Mouse (Mus musculus) gastrocnemius, postnatal 10 days (tissue): ENCODE measurements around the gene Coq8b. TPM values are rescaled to one million over a fixed set of nuclear protein-coding genes. Genes with fewer than 3 reads are reported as not detected.
"Not testable (repeated sequence)": the region's sequence is repeated elsewhere in the genome, so short reads cannot be mapped to it uniquely, and the experiment has no call there.

Experiments used
- DNase-seq: peaks from one replicate; pipeline ENCODE4 v3.0.0; 2021; ENCODE audit warnings: mixed read lengths
- total RNA-seq, 2 experiments: library from RNA; stranded (reverse); gene quantifications; 2 replicates each; pipeline ENCODE4 v1.2.3; 2021

Coq8b gene
- total RNA-seq, 2 experiments from 2014 or later: 4.2 to 6.4 TPM

GRCm38 (mm10) chr7:27228865-27229264 is 4.0 kb upstream of the Coq8b start:
- no peak for DNase-seq

GRCm38 (mm10) chr7:27230781-27231180 is 2.0 kb upstream of the Coq8b start:
- no peak for DNase-seq

- no peak for DNase-seq
These were observed 1.0 kb upstream of the Coq8b start for GRCm38 (mm10) chr7:27231693-27232331.

- no peak for DNase-seq
These were observed 477 bp downstream of the Coq8b start for GRCm38 (mm10) chr7:27233300-27233699.

GRCm38 (mm10) chr7:27235726-27236125 is 2.9 kb downstream of the Coq8b start:
- DNase-seq: no peak

- DNase-seq: no peak
These were observed 4.7 kb downstream of the Coq8b start for GRCm38 (mm10) chr7:27237527-27237926.

GRCm38 (mm10) chr7:27238568-27238967 is 5.7 kb downstream of the Coq8b start:
- DNase-seq: no peak

- no peak for DNase-seq
These were observed 10.4 kb downstream of the Coq8b start for GRCm38 (mm10) chr7:27243211-27243610.

GRCm38 (mm10) chr7:27244088-27244487 is 11.3 kb downstream of the Coq8b start:
- not testable (repeated sequence) for DNase-seq

- DNase-seq: no peak
These were observed 16.3 kb downstream of the Coq8b start for GRCm38 (mm10) chr7:27249146-27249545.

GRCm38 (mm10) chr7:27249928-27250327 is 17.1 kb downstream of the Coq8b start:
- no peak for DNase-seq

- no peak for DNase-seq
These were observed 19.1 kb downstream of the Coq8b start for GRCm38 (mm10) chr7:27251946-27252345.

GRCm38 (mm10) chr7:27255721-27256120 is 22.9 kb downstream of the Coq8b start:
- DNase-seq: no peak

- DNase-seq: peak; percentile 55
These were observed 24.4 kb downstream of the Coq8b start for GRCm38 (mm10) chr7:27257046-27257851.

- DNase-seq: no peak
These were observed 25.0 kb downstream of the Coq8b start for GRCm38 (mm10) chr7:27257852-27258204.

GRCm38 (mm10) chr7:27258205-27258899 is 25.5 kb downstream of the Coq8b start, which contains the start of gene Numbl:
Numbl (plus strand) TSS chr7:27258433.
- peak; percentile 97 for DNase-seq

- peak; percentile 23 for DNase-seq
These were observed 26.5 kb downstream of the Coq8b start for GRCm38 (mm10) chr7:27259271-27259721.

GRCm38 (mm10) chr7:27259771-27260170 is 26.9 kb downstream of the Coq8b start:
- DNase-seq: no peak

GRCm38 (mm10) chr7:27260856-27261255 is 28.0 kb downstream of the Coq8b start:
- no peak for DNase-seq

GRCm38 (mm10) chr7:27261888-27262287 is 29.1 kb downstream of the Coq8b start:
- no peak for DNase-seq

GRCm38 (mm10) chr7:27264761-27265160 is 31.9 kb downstream of the Coq8b start:
- no peak for DNase-seq

GRCm38 (mm10) chr7:27266515-27267128 is 33.8 kb downstream of the Coq8b start:
- peak; percentile 4 for DNase-seq

GRCm38 (mm10) chr7:27271423-27271822 is 38.6 kb downstream of the Coq8b start:
- DNase-seq: no peak
